Mouse (Mus musculus): ENCODE measurements around the gene Vmn1r213. TPM values are rescaled to one million over a fixed set of nuclear protein-coding genes. Genes with fewer than 3 reads are reported as not detected.

Vmn1r213 gene
- polyA plus RNA-seq (2012; rRNA removed): not detected in 2 replicates

DNA sequence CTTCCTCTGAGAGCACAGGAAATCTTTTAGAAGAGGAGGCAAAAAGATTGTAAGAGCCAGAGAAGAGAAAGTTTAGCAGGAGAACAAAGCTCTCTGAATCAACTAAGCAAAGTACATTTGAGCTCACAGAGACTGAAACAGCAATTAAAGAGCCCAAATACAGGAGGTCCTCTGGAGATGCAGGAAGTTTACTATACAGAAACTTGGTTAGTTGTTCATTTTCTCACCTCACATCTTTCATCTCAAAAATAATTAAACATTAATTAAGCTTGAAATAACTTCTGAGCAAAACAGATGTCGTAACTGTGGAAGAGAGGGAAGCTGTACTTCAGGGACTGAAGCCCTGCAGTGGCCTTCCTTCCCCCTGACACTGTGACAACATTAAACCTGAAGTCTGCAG, at the start of gene Vmn1r213:
Gene Vmn1r213 (plus strand): TSS at position 301 of the 400 bp plus-strand sequence.

GRCm38 (mm10) chr13:23030118-23030517, 22.7 kb downstream of the Vmn1r213 start, which contains the start of gene Vmn1r214:
Gene Vmn1r214 (plus strand): TSS chr13:23030418.

Other genes with a start within 250 kb of the Vmn1r213 start
- gene Vmn1r208, start 230.3 kb upstream of the Vmn1r213 start, polyA plus RNA-seq (2012; rRNA removed): not detected in 2 replicates
- gene Vmn1r209, start 198.0 kb upstream of the Vmn1r213 start, polyA plus RNA-seq (2012; rRNA removed): not detected in 2 replicates
- gene Vmn1r210, start 176.3 kb upstream of the Vmn1r213 start, polyA plus RNA-seq (2012; rRNA removed): not detected in 2 replicates
- gene Vmn1r211, start 150.1 kb upstream of the Vmn1r213 start, polyA plus RNA-seq (2012; rRNA removed): not detected in 2 replicates
- not detected in 2 replicates for gene Vmn1r212, start 123.5 kb upstream of the Vmn1r213 start, polyA plus RNA-seq (2012; rRNA removed)
- gene Vmn1r214, start 22.8 kb downstream of the Vmn1r213 start, polyA plus RNA-seq (2012; rRNA removed): not detected in 2 replicates
- not detected in 2 replicates for gene Vmn1r215, start 60.4 kb downstream of the Vmn1r213 start, polyA plus RNA-seq (2012; rRNA removed)
- not detected in 2 replicates for gene Vmn1r217, start 110.6 kb downstream of the Vmn1r213 start, polyA plus RNA-seq (2012; rRNA removed)
- gene Vmn1r218, start 125.5 kb downstream of the Vmn1r213 start, polyA plus RNA-seq (2012; rRNA removed): not detected in 2 replicates
- gene Vmn1r219, start 151.7 kb downstream of the Vmn1r213 start, polyA plus RNA-seq (2012; rRNA removed): not detected in 2 replicates
- gene Vmn1r220, start 180.3 kb downstream of the Vmn1r213 start, polyA plus RNA-seq (2012; rRNA removed): not detected in 2 replicates
- not detected in 2 replicates for gene Vmn1r221, start 206.5 kb downstream of the Vmn1r213 start, polyA plus RNA-seq (2012; rRNA removed)
- not detected in 2 replicates for gene Vmn1r222, start 228.3 kb downstream of the Vmn1r213 start, polyA plus RNA-seq (2012; rRNA removed)
- gene Vmn1r223, start 239.5 kb downstream of the Vmn1r213 start, polyA plus RNA-seq (2012; rRNA removed): not detected in 2 replicates